Mouse (Mus musculus) layer of hippocampus, postnatal 36 days (tissue): ENCODE measurements around the gene B4galt5. TPM values are rescaled to one million over a fixed set of nuclear protein-coding genes. Genes with fewer than 3 reads are reported as not detected.
A peak's percentile ranks its signal among the peaks of the same experiment; 100 is the strongest.

Experiments
- DNase-seq, 2 experiments: peaks; one replicate each; pipeline ENCODE4 v3.0.0; 2022
- total RNA-seq, 2 experiments: library from RNA; stranded (reverse); gene quantifications; 2 replicates each; pipeline ENCODE4 v1.2.3; 2021

Gene B4galt5
- total RNA-seq, 2 experiments from 2014 or later, result 44.2 to 49.7 TPM

GRCm38 (mm10) chr2:167358499-167358898 lies 9.5 kb upstream of the B4galt5 start:
- DNase-seq, result no peak

GRCm38 (mm10) chr2:167356885-167357284 lies 7.9 kb upstream of the B4galt5 start:
- no peak for DNase-seq

GRCm38 (mm10) chr2:167354611-167355165 lies 5.7 kb upstream of the B4galt5 start:
- no peak for DNase-seq

GRCm38 (mm10) chr2:167354046-167354445 lies 5.1 kb upstream of the B4galt5 start:
- DNase-seq, result no peak

- no peak for DNase-seq
Observed at GRCm38 (mm10) chr2:167352496-167352895, 3.5 kb upstream of the B4galt5 start.

GRCm38 (mm10) chr2:167351371-167351951 lies 2.5 kb upstream of the B4galt5 start:
- DNase-seq, result no peak

GRCm38 (mm10) chr2:167350126-167350650 lies 1.2 kb upstream of the B4galt5 start:
- DNase-seq, result no peak

- DNase-seq, result peak; percentile 89 to 90
Observed at GRCm38 (mm10) chr2:167349283-167349936, 427 bp upstream of the B4galt5 start.

- peak in 1 of 2 experiments; percentile 36 for DNase-seq
Observed at GRCm38 (mm10) chr2:167347991-167348375, 1.0 kb downstream of the B4galt5 start.

GRCm38 (mm10) chr2:167347361-167347760 lies 1.6 kb downstream of the B4galt5 start:
- no peak for DNase-seq

- DNase-seq, result no peak
Observed at GRCm38 (mm10) chr2:167345508-167346164, 3.3 kb downstream of the B4galt5 start.

- DNase-seq, result no peak
Observed at GRCm38 (mm10) chr2:167344871-167345507, 4.0 kb downstream of the B4galt5 start.

- DNase-seq, result no peak
Observed at GRCm38 (mm10) chr2:167343369-167344140, 5.4 kb downstream of the B4galt5 start.

GRCm38 (mm10) chr2:167342876-167343275 lies 6.1 kb downstream of the B4galt5 start:
- no peak for DNase-seq

GRCm38 (mm10) chr2:167337580-167337979 lies 11.4 kb downstream of the B4galt5 start:
- no peak for DNase-seq

- DNase-seq, result no peak
Observed at GRCm38 (mm10) chr2:167337214-167337512, 11.8 kb downstream of the B4galt5 start.

- no peak for DNase-seq
Observed at GRCm38 (mm10) chr2:167336384-167337213, 12.4 kb downstream of the B4galt5 start.

GRCm38 (mm10) chr2:167335066-167335465 lies 13.9 kb downstream of the B4galt5 start:
- DNase-seq, result no peak

GRCm38 (mm10) chr2:167334312-167334711 lies 14.7 kb downstream of the B4galt5 start:
- no peak for DNase-seq

GRCm38 (mm10) chr2:167333450-167333849 lies 15.5 kb downstream of the B4galt5 start:
- DNase-seq, result no peak

GRCm38 (mm10) chr2:167332336-167332987 lies 16.5 kb downstream of the B4galt5 start:
- no peak for DNase-seq
